Mouse (Mus musculus) left cerebral cortex, postnatal 4 days (tissue): Measurements from ENCODE around the gene Slamf8. TPM values are rescaled to one million over a fixed set of nuclear protein-coding genes. Genes with fewer than 3 reads are reported as not detected.
A peak's percentile ranks its signal among the peaks of the same experiment; 100 is the strongest.

Source experiments
- DNase-seq: peaks from one replicate; pipeline ENCODE4 v3.0.0-alpha.2; 2022
- intact Hi-C: fragments of 180-260 bp; cut with DNase I; formaldehyde crosslinking; loops from one replicate; pipeline ENCODE4 v1.15.1; 2025
- total RNA-seq, 2 experiments: library from RNA; stranded (reverse); gene quantifications; 2 replicates each; pipeline ENCODE4 v1.2.3; 2021

The Slamf8 gene
- total RNA-seq, 2 experiments from 2014 or later = not detected

GRCm38 (mm10) chr1:172539827-172540226 is 50.5 kb downstream of the Slamf8 start:
- intact Hi-C loops = no loop called here
- DNase-seq = no peak

DNA sequence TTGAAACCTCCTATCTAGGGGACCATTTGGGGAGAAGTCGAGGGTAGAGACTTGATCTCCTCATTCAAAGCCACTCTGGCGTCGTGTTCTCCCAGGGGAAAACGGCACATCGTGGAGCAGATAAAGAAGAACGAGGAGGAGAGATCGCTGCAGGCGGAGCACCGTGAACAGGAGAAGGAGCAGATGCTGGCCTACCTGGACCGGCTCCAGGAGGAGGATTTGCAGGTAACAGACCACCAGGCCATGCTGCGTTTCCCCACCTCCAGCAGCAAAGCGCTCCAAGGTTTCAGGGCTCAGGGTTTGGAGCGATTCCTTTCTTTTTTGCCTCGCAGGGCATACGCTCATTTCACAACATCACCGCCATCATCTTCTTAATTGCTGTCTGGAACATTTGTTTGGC is 55.3 kb downstream of the Slamf8 start:
- no peak for DNase-seq
- intact Hi-C loops = no loop called here

GRCm38 (mm10) chr1:172532551-172532950 is 57.8 kb downstream of the Slamf8 start:
- intact Hi-C loops = no loop called here
- peak; percentile 43 for DNase-seq

Other genes with a start within 250 kb of the Slamf8 start
- gene Kcnj10, start 249.4 kb downstream of the Slamf8 start, total RNA-seq = 10 to 100 TPM; 20.4 to 21.3 TPM
- 10 to 100 TPM; 11.1 TPM for gene Pigm, start 214.0 kb downstream of the Slamf8 start, total RNA-seq
- gene Slamf9, start 115.2 kb downstream of the Slamf8 start, total RNA-seq = under 1 TPM in 1 of 2 experiments, not detected in 1; 0.26 TPM
- gene Igsf9, start 108.8 kb downstream of the Slamf8 start, total RNA-seq = 10 to 100 TPM; 57.2 to 67.9 TPM
- gene Tagln2, start 90.5 kb downstream of the Slamf8 start, total RNA-seq = 10 to 100 TPM; 22.8 to 29.5 TPM
- 1 to 10 TPM; 2.3 to 2.5 TPM for gene Cfap45, start 69.8 kb downstream of the Slamf8 start, total RNA-seq
- not detected for gene Vsig8, start 34.6 kb downstream of the Slamf8 start, total RNA-seq
- not detected for gene Fcrl6, start 12.0 kb upstream of the Slamf8 start, total RNA-seq
- gene Dusp23, start 42.4 kb upstream of the Slamf8 start, total RNA-seq = 1 to 10 TPM; 5.8 to 6.9 TPM
- not detected for gene Crp, start 107.5 kb upstream of the Slamf8 start, total RNA-seq